Mouse (Mus musculus): ENCODE data around the gene Tmem201. TPM values are rescaled to one million over a fixed set of nuclear protein-coding genes. Genes with fewer than 3 reads are reported as not detected.

The Tmem201 gene
- total RNA-seq, 2 experiments from 2014 or later: 35.0 to 43.6 TPM

DNA sequence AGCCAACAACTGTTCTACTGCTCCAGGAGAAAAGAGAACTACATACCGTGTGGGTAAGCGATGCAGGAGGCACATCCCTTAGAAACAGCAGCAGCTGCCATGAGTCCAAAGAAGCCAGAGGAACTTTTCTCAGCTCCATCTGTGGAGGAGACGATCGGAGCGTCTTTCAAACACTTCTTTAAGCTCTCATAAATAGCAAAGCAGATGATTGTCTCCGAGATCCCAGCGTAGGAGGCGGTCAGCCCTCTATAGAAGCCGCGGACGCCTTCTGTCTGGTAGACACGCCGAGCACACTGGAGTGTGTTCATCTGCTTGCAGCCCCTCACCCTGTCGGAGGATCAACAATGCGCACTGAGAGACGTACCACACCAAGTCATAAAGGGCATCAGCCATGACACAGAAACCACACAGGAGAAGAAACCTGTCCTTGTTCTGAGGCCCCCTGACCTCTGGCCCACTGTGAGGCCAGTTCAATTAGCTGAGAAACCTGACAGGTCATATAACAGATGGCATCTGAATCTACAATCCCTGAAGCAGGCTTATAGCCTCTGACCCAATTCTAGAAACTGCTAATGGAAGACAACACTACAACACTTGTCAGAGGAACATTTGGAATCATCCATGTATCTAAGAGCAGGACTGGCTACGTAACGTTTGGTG lies 11.3 kb upstream of the Tmem201 start:
- DNase-seq: no peak

DNA sequence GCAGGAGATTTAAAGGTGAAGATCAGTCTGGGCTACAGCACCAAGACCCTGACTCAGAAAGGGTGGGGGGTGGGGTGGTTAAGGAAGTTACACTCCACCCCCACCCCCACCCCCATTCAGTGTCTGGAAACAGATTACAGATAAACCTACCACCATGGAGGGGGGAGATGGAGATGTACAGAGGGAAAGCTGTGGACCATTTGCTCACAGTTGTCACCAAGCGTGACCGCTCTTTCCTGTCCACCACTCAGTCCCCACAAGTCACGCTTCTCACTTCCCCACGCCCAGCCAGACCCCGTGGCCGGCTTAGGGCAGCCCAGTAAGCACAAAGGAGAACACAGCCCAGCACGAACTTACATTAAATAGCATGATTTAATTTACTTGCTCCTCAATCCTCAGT lies 6.3 kb upstream of the Tmem201 start:
- no peak for DNase-seq

DNA sequence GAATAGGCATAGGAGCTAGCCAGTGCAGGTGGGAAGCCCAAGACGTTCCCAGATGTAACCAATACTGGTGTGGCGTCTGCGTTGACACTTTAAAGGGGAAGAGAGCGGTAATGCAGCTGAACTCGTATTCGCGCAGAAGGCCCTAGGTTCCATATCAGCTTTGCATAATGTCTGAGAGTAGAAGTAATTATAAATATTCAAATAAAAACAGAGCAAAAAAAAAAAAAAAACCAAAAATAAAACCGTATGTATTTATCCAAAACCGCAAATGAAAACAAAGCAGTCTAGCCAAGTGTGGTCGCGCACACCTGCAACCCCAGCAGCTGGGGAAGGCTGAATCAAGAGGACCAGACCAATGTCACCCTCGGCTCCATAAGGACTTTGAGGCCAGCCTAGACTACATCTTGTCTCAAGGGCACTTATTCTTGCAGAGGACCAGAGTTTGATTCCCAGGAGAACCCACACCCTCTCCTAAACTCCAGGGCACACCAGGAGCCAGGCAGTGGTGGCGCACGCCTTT lies 4.2 kb upstream of the Tmem201 start:
- DNase-seq: no peak

DNA sequence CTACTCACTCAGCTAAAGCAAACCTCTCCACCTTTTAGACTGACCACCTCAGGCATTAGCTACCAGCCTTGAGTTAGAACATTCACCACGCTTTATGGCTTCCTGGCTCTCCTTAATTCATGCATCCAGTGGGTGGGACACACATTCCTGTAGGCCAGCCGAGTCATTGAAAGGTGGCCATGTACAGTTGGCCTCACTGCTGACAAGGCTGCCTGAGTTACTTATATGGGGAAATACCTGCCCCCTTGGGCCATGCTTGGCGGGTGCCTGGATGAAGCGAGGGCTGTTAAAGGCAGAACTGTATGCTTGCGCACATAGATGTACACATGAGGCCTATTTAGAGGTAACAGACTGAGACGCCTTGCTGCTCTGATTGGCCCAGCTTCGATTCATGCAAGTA lies 2.5 kb upstream of the Tmem201 start:
- DNase-seq: no peak

DNA sequence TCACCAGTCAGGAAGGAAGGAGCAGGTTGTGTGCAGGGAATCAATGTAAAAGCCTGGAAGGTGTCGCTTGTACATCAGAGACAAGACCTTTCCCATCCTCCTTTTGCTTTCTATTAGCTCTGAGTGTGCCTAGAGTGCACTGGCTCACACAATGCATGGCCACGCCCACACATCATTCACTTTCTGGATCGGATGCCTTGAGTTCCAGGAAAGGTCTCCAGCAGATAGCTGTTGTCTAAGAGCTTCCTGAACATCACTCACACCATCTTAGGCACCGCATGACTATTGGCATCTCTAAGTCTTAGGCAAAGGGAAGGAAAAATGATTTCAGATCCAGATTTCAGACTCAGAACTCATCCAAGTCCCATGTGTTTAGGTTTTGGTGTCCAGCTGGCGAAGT lies 1.6 kb upstream of the Tmem201 start:
- DNase-seq: no peak

DNA sequence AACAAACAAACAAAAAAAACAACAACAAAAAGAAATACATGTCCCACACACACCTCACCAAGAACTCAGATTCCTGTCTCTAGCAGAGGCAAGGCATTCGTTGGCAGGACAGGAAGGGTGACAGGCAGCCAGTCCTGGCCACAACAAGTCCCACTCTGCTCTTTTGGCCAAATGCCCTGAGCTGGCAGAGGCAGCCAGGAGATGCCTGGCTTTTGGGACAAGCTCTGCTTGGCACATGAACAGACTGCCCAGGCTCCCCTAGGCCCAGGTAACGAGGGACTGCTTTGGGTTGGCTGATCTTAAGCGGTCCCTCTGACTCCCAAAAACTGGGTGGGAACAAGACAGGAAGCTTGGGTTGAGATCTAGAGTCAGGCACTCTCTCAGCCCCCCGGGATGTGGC lies 1.3 kb downstream of the Tmem201 start:
- peak; percentile 84 for DNase-seq

DNA sequence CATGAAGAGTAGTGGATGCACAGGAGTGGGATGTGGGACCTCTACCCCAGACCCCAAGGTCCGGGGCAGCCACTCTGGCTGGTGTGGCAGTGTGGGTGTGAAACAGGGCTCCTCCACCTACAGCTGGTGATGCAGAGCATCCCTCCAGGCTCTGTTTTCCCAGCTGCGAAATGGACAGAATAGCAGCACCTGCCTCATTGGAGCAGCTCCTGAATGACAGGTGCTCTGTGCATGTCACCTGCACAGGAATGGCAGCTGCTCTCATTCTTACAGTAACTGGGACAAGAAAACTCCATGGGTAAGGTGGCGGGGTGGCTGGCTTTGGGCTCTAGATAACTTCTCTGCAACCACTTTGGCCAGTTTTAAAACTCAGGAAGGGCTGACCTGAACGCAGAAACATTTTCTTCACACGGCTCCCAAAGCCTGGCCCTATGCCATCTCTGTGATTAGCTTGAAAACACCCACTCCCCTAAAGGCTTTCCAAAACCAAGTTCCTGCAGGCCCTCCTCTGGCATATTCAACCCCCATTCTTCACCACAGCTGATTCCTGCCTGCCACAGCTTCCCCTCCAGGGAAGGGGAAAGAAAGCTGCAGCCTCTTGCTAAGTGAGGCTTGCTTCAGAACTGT lies 2.1 kb downstream of the Tmem201 start:
- DNase-seq: no peak

DNA sequence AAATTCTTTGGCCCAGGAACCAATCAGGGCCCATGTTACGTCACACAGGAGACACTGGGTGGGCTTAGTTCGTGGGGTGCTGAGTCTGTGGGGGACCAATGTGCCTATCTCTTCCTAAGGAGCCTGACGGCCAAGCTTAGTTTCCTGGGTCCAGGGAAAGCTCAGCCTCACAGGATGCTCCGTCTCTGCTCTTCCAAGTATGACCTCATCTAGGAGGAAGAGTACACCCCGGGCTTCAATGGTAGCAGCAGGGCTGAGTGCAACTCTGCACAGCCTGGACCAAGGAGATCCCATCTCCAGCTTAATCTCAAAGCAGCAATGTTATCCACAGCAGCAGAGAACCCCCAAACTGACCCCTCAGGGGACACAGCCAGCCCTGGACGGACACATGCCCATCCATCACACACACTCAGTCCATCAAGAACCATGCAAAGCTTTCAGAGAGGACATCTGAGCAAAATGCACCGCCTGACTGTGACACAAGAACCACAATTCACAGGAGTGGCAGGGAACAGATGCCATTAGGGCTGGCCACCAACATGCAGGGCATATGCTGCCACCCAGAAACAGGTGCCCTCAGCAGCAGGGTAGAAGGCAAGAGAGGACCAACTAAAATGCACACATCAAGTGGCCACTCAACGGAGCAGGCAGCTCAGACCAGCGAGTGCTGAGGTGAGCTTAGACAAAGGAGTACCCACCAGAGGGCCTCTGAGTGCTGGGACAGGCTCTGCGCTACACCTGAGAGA lies 2.9 kb downstream of the Tmem201 start:
- no peak for DNase-seq

DNA sequence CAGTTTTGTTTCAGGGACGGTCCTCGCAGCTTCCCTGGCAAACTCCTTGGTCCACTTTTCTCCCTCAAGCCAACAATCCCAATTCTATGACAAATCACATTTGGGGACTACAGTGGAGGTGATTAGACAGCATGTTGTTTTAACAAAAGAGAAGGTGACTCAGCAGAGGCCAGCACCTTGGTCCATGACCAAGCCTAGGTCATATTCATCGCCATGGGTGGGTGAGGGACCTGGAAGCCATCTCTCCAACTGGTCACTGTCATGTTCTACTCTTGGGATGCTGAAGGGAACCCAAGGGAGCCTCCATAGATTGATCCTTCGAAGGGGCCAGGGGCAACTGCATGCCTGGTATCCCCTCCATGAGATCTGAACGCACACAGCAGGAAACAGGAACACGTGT lies 3.6 kb downstream of the Tmem201 start:
- DNase-seq: no peak

DNA sequence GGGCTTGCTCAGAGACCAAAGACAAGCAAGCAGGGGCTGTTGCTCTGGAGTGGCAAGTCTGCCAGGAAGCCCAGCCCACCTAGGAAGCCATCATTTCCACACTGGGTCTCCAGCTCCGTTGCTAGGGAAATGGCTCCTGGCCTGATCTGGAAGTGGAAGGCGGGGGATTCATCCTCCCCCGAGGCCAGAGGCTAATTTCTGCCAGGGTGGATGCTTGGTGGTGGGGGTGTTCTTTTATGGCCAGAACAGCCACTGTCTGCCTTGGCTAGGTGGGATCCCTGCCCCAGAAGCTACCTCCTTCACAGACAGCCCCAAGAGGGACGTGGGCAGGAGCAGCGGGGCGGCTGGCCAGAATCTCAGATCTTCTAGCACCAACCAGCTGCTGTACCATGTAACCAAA lies 4.1 kb downstream of the Tmem201 start:
- no peak for DNase-seq

DNA sequence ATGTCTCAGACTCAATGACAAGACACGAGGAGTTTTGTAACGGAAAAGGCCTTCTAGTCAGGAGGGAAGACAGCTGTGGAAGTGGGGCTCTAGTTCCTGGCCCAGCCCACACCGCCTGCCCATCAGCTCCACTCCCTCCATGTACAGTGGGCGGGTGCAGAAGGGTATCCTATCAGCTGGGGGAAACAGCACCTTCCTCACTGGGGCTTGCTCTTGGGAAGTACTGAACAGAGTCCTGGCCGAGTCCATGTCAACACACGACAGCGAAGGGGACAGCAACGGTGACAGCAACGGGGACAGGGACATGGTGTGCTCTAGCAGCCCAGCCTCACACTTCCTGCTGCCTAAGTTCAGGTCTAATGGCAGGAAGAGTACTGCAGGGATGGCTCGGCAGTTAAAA lies 5.0 kb downstream of the Tmem201 start:
- DNase-seq: no peak

DNA sequence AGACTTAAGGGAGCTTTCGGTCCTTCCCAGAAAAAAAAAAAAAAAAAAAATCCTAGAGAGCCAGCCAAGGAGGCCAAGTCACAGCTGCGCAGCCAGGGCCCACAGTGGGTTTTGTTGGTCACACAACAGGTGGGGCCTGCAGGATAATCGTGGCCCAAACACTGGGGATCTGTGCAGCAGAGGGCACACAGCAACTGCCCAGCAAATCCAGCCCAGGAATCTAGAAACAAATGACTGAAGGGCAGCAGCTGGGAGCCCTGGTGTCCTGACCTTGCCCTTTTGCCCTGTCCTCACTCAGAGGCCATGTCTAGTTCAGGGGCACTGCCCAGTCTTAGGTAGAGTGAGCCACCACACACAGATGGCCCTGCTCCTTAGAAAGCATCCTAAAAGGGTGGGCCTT lies 5.5 kb downstream of the Tmem201 start:
- DNase-seq: no peak

DNA sequence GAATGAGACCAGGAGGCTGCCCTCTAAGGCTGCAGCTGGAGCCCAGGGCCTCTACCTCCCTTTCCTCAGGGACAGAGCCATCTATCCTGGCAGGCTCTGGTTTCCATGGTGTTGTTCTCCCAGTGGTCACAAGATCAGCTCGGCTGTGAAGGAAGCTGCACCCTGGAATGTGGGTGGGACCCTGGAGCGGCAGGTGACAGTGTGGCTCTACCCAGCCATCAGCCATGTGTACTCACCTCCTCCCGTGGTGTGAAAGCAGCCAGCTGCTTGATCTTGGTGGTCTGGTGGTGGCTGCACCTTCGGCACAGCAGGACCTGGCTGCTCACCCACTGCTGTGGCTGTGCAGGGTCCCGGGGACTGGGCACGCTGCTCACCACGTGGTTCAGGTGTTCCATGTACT lies 7.0 kb downstream of the Tmem201 start:
- no peak for DNase-seq

DNA sequence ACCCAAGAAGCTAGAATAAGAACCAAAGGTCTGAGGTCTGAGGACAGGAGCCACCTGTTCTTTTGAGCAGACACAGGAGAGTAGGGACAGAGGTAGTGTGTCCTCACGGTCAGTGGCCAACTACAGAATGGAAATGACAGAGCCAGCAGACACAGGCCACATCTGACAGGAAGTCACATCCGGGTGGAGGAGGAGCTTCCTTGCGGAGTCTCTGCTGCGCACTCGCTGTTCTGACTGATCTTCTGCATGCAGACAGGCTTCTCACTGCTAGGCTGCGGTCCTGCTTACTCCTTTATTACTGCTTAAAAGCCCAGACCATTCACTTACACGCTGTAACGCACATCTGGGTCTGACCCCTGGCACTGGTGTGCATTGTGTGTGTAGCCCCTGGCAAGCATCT lies 9.0 kb downstream of the Tmem201 start:
- no peak for DNase-seq

DNA sequence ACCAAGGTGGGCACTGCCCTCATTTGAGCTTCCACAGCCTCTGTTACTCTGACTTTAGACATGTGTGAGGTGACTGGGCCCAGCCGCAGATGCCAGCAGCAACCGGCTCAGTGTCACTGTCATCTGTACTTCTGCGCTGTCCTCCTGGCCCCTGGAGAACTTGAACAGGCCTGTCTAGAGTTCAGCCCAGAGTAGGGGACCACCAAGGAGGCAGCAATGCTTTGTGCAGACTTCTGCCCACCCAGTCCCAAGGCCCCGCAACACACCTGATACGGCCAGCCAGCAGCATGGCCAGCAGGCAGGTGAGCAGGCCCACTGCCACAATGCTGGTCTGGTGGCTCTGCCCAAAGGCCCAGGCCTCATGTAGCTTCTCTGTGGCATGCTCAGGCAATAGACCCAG lies 10.2 kb downstream of the Tmem201 start:
- DNase-seq: no peak

DNA sequence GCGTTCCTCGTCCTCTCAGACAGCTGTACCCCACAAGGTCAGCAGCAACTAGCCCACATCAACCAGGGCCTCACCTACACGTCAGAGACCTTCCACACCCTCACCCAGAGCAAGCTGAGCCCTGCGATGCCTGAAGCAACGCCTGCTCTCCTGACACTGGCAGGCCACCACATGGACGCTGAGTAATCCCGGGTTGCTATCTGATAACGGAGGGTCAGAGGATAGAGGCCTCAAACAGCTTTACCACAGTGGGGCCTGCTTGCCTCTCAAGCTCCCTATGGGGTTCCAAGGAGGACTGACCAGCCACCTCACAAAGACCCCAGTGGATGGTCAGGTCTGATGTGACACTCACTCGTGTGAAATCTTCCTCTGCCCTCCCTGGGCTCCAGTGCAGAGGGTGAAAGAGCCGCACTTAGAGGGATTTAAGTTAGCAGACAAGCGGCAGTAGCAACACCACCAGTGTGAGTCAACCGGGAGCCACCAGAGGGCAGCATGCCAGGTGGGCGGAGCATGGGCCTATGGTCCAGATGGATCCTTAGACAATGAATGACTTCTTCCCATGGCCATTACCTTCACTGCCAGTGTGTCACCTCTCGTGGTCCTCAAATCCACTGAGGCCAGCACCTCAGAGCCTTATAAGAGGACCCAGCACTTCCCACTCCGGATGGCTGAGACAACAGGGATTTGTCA lies 12.0 kb downstream of the Tmem201 start:
- peak; percentile 95 for DNase-seq

DNA sequence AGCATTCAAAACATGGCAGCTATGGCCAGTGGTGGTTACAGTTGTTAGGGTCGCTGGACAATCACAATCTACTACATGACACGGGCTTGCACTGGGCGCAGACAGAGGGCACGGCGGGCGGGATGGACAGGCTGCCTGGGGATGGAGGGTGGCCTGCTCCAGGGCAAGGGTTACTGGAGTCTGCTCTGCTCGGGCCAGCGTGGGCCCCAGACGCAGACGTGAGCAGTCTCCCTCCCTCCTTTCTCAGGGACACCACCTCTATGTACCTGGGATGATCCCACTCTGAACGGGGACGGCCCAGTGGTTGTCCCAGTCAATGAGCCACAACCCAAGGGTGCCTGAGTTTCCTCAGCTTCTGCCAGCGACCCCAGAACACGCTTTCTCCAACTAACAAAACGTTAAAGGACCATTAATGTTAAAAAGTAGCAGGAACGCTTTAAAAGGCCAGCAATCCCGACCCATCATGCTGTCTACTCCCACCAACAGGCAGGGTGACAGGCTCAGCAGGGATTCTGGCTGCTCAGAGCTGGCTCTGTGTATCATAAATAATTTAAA lies 12.9 kb downstream of the Tmem201 start:
- DNase-seq: no peak

DNA sequence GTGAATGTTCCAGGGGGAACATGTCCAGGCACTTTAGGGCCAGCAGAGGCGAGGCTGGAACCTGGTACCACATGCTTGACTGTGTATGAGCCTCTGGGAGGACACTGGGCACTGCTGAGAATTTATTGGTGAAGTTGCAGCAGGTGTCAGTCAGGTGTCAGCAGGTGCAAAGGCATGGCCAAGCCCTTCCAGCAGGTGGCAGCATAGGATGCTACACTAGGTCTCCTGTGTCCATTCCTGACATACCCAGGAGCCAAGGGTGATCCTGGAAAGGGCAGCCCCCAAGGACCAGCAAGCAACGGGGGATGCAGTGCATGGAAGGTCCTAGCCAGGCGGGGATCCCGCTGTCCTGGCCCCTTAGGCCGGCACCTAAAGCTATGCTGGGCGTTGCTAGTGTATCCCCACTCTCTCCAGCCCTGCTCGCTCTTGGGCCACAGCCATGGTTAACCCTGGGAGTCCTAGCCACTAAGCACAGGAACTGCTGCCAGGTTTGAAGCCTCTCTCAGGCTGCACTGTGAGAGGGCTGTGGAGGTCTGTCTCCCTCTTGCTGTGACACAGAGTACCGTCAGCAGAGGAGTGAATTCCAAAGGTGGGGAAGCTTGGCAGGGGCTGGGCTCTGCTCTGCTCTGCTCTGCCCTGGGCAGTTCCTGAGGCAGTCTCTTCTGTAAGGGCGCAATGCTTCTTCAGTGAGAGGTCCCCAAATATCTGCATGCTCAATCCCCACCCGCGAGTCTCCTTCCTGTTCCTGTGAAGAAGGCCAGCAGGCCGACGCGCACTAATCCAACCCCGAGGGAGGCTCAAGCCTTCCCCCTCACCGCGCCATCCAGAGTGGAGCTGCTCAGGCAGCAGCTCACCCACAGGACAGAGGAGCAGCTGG lies 13.8 kb downstream of the Tmem201 start:
- DNase-seq: peak; percentile 71

DNA sequence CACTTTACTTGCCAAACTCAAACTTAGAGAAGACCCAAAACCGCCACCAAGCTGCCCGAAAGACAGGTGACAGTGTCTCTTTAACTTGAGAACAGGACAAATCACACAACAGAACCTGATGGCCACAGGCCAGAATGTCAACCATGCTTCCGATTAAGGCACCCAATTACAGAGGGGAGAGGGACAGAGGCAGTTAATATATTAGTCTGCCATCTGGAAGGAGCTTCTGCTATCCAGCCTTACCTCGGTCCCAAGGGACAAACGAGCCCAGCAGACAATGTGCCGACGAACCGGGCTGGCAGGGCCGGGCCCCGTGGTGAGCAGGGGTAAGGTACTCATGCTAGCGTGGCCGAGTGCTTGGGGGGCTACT lies 14.8 kb downstream of the Tmem201 start:
- no peak for DNase-seq

DNA sequence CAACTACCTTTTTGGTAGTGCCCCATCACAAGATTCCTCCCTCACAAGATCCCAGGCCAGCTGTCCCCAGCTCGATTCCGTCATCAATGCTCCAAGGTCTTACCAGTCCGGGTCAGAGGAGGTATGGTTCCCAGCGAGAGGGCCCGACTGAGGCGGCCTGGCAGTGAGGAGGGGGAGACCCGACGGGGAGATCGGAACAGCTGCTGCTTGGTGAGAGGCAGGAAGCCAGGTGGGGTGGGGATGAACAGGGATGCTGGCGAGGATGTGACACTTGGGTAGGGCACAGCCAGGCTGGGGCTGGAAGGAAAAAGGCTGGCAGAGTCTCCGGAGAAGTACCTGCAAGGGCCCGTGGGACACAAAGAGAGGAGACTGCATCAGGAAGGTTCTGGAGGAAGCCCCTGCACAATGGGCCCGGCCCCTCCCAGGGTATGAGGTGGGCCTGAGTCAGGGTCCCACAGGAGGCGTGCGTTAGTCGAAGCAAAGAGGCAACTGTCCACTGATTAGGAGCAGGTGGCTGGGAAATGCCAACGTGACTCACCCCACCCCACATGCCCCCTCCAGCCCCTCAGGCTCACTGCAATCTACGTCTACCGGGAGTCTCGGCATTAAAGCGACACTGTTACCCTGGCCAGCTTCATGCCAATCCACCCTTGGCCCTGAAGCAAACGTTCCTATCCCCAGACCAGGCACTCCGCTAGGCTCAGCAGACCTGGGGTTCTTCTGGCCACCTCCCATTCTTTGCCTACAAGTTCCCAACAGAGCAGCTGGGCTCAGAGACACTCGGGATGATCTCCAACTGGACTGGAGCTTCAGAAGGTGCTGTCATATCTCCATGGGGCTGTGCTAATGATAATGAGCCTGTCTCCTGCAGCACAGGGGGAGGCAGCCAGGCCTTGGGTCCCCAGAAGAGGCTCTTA lies 15.5 kb downstream of the Tmem201 start:
- no peak for DNase-seq

DNA sequence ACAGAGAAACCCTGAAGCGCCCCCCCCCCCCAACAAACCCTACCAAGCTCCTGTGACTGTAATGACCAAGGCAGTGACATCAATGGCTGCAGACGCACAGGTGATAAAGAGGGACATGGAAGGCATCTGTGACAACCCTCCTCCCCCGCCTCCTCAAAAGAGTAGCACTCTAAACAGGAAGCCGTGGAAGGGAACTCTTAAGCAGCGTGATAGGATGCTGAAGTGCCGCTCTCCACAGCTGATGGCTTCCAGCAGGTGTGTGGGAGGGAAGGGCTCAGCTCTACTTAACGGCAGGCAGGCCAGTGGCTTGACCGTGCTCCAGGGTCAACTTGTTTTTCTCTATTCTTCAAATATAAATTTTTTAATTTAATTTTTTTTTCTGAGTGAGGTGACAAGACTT lies 16.7 kb downstream of the Tmem201 start:
- DNase-seq: no peak
